Comparison of ENCODE assay signal across 10 mouse cellular contexts in genomic region chr4:23913396-23913795, GRCm38 (mm10).
DNase-seq lines count a peak whose midpoint lies in the region; ATAC-seq lines count a peak whose summit lies in the region.
"Had no signal": no experiment of that assay in that cellular context is flagged by ENCODE, and none has a peak within 500 bp of the region (broad histone marks: within the 10 kb centered on the region; RNA-seq: fewer than 3 reads in every experiment).

No protein-coding gene starts in this region.

- no peaks in the 10 kb centered on the region for H3K27me3 ChIP-seq in forebrain, embryonic 11.5 days (ENCODE audit: control insufficient read depth, insufficient read depth, low read length)
- H3K27me3 ChIP-seq: embryonic facial prominence, embryonic 13.5 days; megakaryocyte, embryonic 14.5 days had no signal

- no peaks in the 10 kb centered on the region for H3K4me1 ChIP-seq in forebrain, embryonic 11.5 days (replicated peaks; ENCODE audit: control insufficient read depth, insufficient read depth, low read length)
- H3K4me1 ChIP-seq: embryonic facial prominence, embryonic 13.5 days; megakaryocyte, embryonic 14.5 days had no signal

- intact Hi-C loops in left cerebral cortex, postnatal 14 days (cut with DNase I), result no loop called here

- no peak overlapping the region for H3K4me3 ChIP-seq in forebrain, embryonic 11.5 days (ENCODE audit: low read depth, low read length)
- H3K4me3 ChIP-seq: embryonic facial prominence, embryonic 13.5 days; megakaryocyte, embryonic 14.5 days had no signal

- H3K9ac ChIP-seq in forebrain, embryonic 11.5 days (ENCODE audit: low read length), result no peak overlapping the region
- H3K9ac ChIP-seq: embryonic facial prominence, embryonic 13.5 days had no signal

- H3K36me3 ChIP-seq in forebrain, embryonic 11.5 days (ENCODE audit: control insufficient read depth, insufficient read depth, low read length), result no peaks in the 10 kb centered on the region
- H3K36me3 ChIP-seq: embryonic facial prominence, embryonic 13.5 days had no signal

- peak; percentile 87 for ATAC-seq in forebrain, embryonic 11.5 days (replicated peaks; ENCODE audit: low FRiP score)

- DNase-seq in left cerebral cortex, adult 18-20 months (ENCODE audit: low spot score in 2 of 2), result peak; percentile 3 to 11
- no peak for DNase-seq in left cerebral cortex, adult 8-10 months (ENCODE audit: low spot score in 2 of 2)
- DNase-seq in forebrain, embryonic 11.5 days (ENCODE audit: low spot score), result peak; percentile 61
- DNase-seq in left cerebral cortex, postnatal 14 days (ENCODE audit: low spot score in 2 of 2), result peak; percentile 28 to 31
- peak; percentile 18 for DNase-seq in right cerebral cortex, postnatal 14 days
- no peak for DNase-seq in ovary, postnatal 36 days (ENCODE audit: low spot score)
- no peak for DNase-seq in lung, postnatal 36 days
- no peak for DNase-seq in kidney, postnatal 10 days

- no peak overlapping the region for H3K27ac ChIP-seq in forebrain, embryonic 11.5 days (ENCODE audit: low read depth, low read length)
- H3K27ac ChIP-seq: embryonic facial prominence, embryonic 13.5 days had no signal

- H3K4me2 ChIP-seq in forebrain, embryonic 11.5 days (ENCODE audit: low read depth, low read length, severe bottlenecking), result no peak overlapping the region
- H3K4me2 ChIP-seq: embryonic facial prominence, embryonic 13.5 days had no signal

- 12% methylated on average over 4 of the region's 4 CpGs for WGBS in forebrain, embryonic 11.5 days

- no peaks in the 10 kb centered on the region for H3K9me3 ChIP-seq in forebrain, embryonic 11.5 days (ENCODE audit: control insufficient read depth, low read length)
- H3K9me3 ChIP-seq: embryonic facial prominence, embryonic 13.5 days; megakaryocyte, embryonic 14.5 days had no signal

Comparison
In these comparisons a context has a peak if more than half of its experiments do, and no peak if none do; other contexts are left out.
1. DNase-seq: peak in left cerebral cortex, adult 18-20 months (2 of 2), forebrain, embryonic 11.5 days (single experiment), left cerebral cortex, postnatal 14 days (2 of 2) and right cerebral cortex, postnatal 14 days (single experiment); none in left cerebral cortex, adult 8-10 months (0 of 2), ovary, postnatal 36 days (single experiment), lung, postnatal 36 days (single experiment) and kidney, postnatal 10 days (single experiment).